Mouse (Mus musculus): ENCODE measurements around the gene Wwc1. TPM values are rescaled to one million over a fixed set of nuclear protein-coding genes. Genes with fewer than 3 reads are reported as not detected.
"Not testable (repeated sequence)": the region's sequence is repeated elsewhere in the genome, so short reads cannot be mapped to it uniquely, and the experiment has no call there.

Wwc1 gene
- total RNA-seq, 2 experiments from 2014 or later = 3.5 to 5.0 TPM

DNA sequence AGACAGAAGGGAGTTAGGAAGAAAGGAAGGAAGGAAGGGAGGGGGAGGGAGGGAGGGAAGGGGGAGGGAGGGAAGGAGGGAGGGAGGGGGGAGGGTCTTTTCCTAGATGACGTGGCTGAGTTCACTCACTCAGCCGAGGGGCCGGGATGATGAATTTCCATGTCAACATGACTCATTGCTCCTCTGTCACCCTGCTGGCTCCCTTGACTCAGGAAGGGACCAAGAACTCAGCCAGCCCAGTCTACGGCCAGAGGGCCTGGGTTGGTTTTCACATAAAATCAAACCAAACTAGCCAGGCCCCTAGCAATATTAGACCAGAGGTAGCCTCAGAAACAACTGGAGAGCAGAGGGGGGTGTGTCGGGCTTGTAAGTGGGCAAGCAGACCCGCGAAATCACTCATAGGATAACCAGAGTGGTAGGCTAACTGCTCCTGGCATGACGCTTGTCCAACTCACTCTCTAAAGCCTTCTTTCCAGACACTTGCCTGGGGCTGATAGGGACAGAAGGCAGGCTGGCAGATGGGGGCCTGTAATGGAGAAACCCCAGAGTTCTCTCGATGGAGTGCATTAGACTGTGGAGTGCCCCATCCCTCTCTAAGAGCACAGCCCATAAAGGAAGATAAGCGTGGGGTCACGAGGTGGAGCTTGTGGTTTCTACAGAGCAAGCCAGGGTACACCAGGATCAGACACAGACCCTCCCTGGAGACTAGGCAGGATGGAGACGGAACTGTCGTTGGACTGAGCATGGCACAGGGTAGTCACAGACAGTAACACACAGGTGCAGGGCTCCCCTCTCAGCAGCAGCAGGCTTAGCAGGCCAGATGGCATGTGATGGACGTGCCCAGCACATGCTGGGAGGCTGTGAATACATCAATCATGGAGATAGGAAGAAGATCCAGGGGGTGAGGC, 102.4 kb downstream of the Wwc1 start:
- DNase-seq = no peak

DNA sequence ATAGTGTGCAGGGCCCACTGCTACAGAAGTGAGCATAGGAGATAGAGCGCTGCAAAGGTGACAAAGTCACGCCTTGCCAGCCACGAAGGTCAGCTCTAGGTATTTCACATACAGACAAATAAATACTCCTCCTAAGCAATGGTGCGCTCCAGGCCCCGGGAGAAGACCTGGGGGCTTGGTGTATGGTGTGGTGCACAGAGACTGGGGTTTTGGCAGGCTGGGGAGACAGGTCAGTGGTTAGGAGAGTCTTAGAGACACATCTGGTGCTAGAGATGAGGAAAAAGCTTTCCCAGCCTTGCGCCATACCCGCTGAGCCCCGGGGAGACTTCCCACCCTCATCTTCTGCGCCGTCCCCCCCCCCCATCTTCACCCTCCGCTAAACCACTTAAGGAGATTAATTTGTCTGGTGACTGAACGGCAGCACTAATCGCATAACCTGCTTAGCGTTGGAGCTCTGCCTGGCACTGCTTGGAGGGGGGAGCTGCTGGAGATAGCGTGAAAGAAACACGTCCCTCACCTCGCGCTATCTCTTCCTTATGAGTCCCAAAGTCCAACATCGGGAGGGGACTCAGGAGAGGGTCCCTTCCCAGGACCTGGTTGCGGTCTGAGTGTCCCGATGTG, 106.6 kb downstream of the Wwc1 start:
- DNase-seq = no peak

- no peak for DNase-seq
These were observed 109.4 kb downstream of the Wwc1 start for GRCm38 (mm10) chr11:35870961-35871360.

GRCm38 (mm10) chr11:35866140-35866539, 114.2 kb downstream of the Wwc1 start:
- no peak for DNase-seq

DNA sequence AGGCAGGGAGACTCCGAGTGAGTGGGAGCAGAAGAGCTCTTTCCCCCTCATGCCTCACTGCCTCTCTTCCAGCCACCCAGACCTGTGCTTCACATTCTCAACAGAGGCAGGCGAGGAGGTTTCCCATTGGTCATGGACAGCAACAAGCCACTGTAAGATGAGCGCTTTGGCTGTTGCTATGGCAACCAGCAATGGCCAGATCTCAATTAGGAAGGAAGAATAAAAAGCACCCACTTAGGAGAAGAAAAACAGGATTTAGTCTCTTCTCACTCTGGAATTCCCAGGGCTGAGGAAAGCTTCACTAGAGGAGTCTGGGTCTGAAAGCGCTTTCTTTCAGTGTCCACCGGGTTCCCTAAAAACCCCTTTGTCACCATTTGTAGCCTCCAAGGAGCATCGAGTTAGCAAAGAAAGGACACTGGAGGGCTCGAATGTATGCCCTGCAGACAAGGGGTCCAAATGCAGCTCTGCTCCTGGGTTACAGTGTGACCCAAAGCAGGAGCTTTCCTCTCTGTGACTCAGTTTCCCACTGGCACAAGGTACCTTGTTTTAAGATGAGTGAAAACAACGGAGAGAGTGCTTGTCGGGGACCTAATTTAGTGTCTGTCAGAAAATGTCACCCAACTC, 115.2 kb downstream of the Wwc1 start:
- no peak for DNase-seq

- no peak for DNase-seq
These were observed 116.7 kb downstream of the Wwc1 start for GRCm38 (mm10) chr11:35863653-35864052.

DNA sequence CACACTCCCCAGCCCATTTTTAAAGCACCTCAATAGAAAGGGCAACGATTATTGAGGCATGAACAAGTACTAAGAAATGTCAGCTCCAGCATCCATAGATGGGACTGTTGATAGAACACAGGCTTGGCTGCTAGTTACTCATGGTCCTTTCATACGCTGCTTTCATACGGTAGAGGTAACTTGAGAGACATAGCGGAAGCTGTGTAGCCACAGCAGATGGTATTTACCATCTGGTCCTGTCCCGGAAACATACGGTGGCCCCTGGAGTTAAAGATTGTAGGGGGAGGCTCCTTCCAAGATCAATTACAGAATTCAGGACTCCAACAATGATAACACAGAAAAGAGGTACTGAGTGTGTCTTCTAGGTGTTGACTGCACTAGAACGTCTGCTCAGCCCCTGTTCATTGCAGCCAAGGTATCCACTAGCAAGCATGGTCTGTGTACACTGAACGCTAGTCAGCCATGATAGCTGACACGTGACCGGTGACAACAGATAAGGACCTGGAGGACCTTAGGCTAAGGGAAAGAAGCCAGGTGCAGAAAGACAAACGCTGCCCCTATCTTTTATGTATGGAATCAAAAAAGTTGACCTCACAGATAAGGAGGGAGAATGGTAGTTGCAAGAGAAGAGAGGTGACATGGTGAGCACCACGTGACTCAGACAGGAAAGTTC, 122.8 kb downstream of the Wwc1 start:
- no peak for DNase-seq

DNA sequence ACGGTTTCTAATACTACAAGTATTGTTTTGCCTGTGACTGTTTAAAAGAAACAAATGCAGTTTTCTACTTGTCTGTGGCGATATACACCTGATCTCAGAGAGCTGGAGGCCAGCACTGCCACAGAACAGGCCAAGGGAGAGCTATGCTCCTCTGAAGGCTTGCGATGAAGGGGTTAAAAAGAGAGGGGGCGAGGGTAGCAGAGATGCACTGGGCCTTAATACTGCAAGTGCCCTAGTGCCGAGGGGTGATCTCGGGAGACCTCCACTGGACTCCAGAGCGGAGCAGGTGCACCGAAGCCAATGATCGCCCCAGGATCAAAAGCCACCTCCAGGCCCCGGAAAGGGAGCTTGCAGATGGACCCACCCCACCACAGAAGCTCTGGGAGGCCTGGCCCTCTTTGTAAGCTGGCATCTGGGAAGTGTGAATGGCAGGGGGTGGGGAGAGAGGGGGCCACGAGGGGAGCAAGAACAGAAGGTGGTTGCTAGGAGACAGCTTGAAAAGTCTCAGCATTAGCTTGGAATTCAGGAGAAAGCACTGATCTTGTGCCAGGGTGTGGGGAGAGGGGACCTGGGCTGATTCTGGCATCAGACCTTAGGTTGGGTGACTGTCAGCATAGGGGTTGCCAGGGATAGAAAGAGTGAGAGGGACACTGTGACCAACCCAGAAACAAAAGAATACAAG, 123.8 kb downstream of the Wwc1 start:
- DNase-seq = no peak

DNA sequence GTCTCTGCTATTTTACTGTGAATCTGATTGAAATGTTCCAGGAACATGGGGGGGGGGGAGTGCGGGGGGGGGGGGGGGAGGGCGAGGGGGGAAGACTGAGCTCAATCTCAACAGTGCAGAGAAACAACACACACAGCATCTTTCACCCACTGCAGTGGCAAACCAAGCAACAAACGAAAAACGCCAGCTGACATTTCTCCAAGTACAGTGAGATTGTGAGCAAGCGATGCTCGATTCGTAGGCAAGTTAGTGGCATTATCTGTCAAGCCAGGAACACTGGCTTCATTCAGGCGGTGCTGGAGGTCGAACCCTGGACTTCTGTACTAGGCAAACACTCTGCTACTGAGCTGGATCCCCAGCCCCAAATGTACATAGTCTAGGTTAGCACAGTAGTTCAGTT, 124.8 kb downstream of the Wwc1 start:
- no peak for DNase-seq

DNA sequence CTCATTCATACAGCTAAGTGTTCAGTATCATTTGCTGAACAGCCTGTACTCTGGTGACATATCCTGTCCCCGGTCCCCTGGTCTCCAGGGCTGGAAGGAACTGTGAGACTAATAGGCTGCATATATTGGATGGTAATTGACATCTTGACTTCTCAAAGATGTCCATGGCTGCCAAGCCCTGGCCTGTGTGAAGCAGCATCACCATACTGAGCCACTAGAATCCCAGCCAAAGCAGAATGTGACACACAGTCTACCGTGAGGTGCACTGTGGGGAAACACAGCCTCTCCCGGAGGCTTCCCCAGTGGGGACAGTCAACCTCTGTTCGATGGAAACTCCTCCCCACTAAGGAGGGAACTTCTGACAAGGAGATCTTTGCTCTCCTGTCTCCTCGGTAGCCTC, 125.4 kb downstream of the Wwc1 start:
- no peak for DNase-seq

DNA sequence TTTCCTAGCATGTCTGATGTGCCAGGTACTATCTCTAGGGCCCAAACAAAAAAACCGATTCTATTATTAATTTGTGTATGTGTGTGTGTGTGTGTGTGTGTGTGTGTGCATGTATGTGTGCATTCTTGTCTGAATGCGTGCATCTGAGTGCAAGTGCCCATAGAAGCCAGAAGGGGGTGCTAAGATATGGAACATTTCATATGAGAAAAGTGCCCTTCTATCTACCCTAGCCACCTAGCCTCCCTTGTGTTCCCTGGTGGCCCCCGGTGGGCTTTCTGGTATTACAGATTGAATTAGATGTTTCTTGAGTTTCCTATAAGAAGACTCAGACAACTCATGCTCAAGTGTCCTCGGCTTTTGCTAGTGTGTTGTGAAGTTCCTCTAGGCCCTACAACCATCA, 126.7 kb downstream of the Wwc1 start:
- DNase-seq = no peak

GRCm38 (mm10) chr11:35852731-35853130, 127.6 kb downstream of the Wwc1 start:
- peak; percentile 19 for DNase-seq

GRCm38 (mm10) chr11:35844299-35844698, 136.0 kb downstream of the Wwc1 start:
- DNase-seq = no peak

- DNase-seq = not testable (repeated sequence)
These were observed 137.8 kb downstream of the Wwc1 start for GRCm38 (mm10) chr11:35842560-35842959.

- DNase-seq = no peak
These were observed 138.5 kb downstream of the Wwc1 start for GRCm38 (mm10) chr11:35841738-35842325.

GRCm38 (mm10) chr11:35840806-35841205, 139.5 kb downstream of the Wwc1 start:
- not testable (repeated sequence) for DNase-seq

DNA sequence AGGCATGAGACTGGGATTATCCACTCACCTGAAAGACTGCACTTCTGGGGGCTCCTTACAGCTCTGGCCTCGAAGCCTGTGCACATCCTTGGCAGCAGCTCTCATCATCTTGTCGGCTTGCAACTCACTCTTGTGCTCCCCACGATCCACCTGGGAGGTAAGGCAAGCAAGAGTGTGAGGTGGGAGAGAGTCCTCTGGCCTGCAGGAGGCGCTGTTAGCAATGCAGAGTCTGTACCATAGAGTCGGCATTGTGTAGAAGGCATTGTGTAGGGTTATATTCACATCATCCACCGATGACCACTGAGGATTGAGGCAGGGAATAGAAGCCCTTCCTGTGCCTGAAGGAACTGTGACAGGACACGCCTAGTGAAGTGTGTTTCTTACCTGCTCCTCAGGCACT, 140.0 kb downstream of the Wwc1 start:
- no peak for DNase-seq

DNA sequence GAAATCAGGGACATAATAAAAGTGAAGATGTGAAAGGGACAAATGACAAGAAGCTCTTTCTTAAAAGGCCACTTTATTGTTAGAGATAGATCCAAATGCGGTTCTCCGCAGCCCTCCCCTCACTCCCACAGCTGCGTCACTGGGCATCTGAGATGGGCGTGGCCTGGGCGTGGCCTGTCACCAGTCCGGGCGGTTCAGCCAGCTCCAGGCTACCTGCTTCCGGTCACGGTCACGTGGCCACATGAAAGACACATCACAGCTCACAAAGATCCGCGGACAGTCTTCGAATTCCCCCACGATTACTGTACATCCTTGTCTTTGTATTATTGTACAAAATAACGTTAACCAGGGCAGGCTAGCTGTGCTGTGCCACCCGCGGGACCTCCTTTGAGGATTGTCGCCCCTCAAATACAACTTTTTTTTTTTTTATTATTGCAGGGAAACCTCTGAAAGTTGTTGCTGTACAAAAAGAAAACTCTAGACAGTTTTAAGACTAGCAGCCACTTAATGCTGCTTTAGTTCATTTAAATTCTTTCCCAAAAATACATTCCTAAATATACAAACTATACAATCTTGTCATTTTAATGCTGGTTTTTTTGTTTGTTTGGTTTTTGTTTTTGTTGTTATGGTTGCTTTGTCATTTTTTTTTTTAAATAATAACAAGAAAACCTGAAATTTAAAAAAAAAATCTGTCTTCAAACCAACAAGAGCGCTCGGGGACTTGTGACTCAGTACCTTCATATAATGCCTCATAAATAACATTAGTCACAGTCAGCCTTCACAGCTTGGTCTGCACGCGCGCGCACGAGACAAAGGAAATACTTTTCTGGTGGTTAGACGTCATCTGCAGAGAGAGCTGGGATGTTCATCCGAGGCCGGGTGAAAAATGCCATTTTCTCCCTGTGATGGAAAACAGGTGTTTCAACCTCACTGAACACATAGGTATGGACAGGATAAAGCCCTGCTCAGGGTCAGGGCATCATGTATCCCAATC, 141.7 kb downstream of the Wwc1 start:
- DNase-seq = peak; percentile 93

- no peak for DNase-seq
These were observed 142.9 kb downstream of the Wwc1 start for GRCm38 (mm10) chr11:35837156-35838126.

All from heart, postnatal 4 days (tissue).